Mouse (Mus musculus) CD4-positive naive resting alpha-beta T cell, adult 76 days (primary cell): ENCODE measurements around the gene Nkg7. TPM values are rescaled to one million over a fixed set of nuclear protein-coding genes. Genes with fewer than 3 reads are reported as not detected.

Experiments
- total RNA-seq: library from RNA; stranded (reverse); gene quantifications from one replicate; pipeline ENCODE4 v1.2.4, GENCODE M21; 2023

Nkg7 gene
- 14.9 TPM for total RNA-seq

GRCm38 (mm10) chr7:43436341-43437255 lies at the start of gene Nkg7:
TSS of gene Nkg7 (plus strand) at chr7:43437073.

GRCm38 (mm10) chr7:43408131-43408553 lies 28.7 kb upstream of the Nkg7 start, which contains the start of gene Siglecg:
TSS of gene Siglecg (plus strand) at chr7:43408204.

GRCm38 (mm10) chr7:43427406-43427805 lies 9.5 kb upstream of the Nkg7 start, which contains the start of gene Lim2:
TSS of gene Lim2 (plus strand) at chr7:43427670.

GRCm38 (mm10) chr7:43440482-43440881 lies 3.6 kb downstream of the Nkg7 start, which contains the start of gene Cldnd2:
TSS of gene Cldnd2 (plus strand) at chr7:43440782.

GRCm38 (mm10) chr7:43443917-43444293 lies 7.0 kb downstream of the Nkg7 start, which contains the start of the genes Etfb and Gm45233:
TSS of gene Etfb (plus strand) at chr7:43444083.
TSS of gene Gm45233 (plus strand) at chr7:43444128.

GRCm38 (mm10) chr7:43462851-43463250 lies 26.0 kb downstream of the Nkg7 start, which contains the start of gene Vsig10l:
TSS of gene Vsig10l (plus strand) at chr7:43463151.

Other genes starting within 250 kb of the Nkg7 start
- 27.3 TPM for gene Zfp715, start 123.8 kb upstream of the Nkg7 start, total RNA-seq
- gene Siglecf, start 85.7 kb upstream of the Nkg7 start, total RNA-seq, result 0.73 TPM
- 26.6 TPM for gene Siglecg, start 28.9 kb upstream of the Nkg7 start, total RNA-seq
- gene Lim2, start 9.4 kb upstream of the Nkg7 start, total RNA-seq, result not detected
- not detected for gene Cldnd2, start 3.7 kb downstream of the Nkg7 start, total RNA-seq
- 29.9 TPM for gene Etfb, start 7.0 kb downstream of the Nkg7 start, total RNA-seq
- gene Gm45233, start 7.1 kb downstream of the Nkg7 start, total RNA-seq, result not detected
- gene Vsig10l, start 26.1 kb downstream of the Nkg7 start, total RNA-seq, result 1.3 TPM
- not detected for gene Iglon5, start 53.0 kb downstream of the Nkg7 start, total RNA-seq
- gene 4931406B18Rik, start 68.9 kb downstream of the Nkg7 start, total RNA-seq, result not detected
- 1.7 TPM for gene Cd33, start 107.4 kb downstream of the Nkg7 start, total RNA-seq
- 4.1 TPM for gene Zfp658, start 125.2 kb downstream of the Nkg7 start, total RNA-seq
- 12.8 TPM for gene Zfp719, start 142.5 kb downstream of the Nkg7 start, total RNA-seq
- not detected for gene Zfp819, start 170.1 kb downstream of the Nkg7 start, total RNA-seq
- not detected for gene Ceacam18, start 197.6 kb downstream of the Nkg7 start, total RNA-seq
- gene Siglece, start 223.1 kb downstream of the Nkg7 start, total RNA-seq, result 4.0 TPM
- 6.6 TPM for gene Ctu1, start 234.9 kb downstream of the Nkg7 start, total RNA-seq